Mouse (Mus musculus) spleen, adult 2 months (tissue): Measurements from ENCODE around the gene Ankrd42.

Experiments used
- CTCF ChIP-seq: fragments of 200-500 bp; IDR thresholded peaks from 2 replicates; pipeline ENCODE4 v1.5.1; 2011; ENCODE audit warnings: mild to moderate bottlenecking, inconsistent platforms; ENCODE audit not compliant: insufficient read depth, insufficient read length, insufficient replicate concordance; ENCODE audit errors: extremely low read depth
- POLR2A ChIP-seq: fragments of 200-500 bp; IDR thresholded peaks from 2 replicates; pipeline ENCODE4 v1.6.1; 2011; ENCODE audit warnings: low read depth, low read length, inconsistent platforms

GRCm38 (mm10) chr7:92532351-92533036 lies 104.4 kb downstream of the Ankrd42 start:
- TF ChIP-seq POLR2A, result no peak
- no peak for TF ChIP-seq CTCF
